Mouse (Mus musculus): ENCODE measurements around the gene Arhgap15. TPM values are rescaled to one million over a fixed set of nuclear protein-coding genes. Genes with fewer than 3 reads are reported as not detected.
A peak's percentile ranks its signal among the peaks of the same experiment; 100 is the strongest.

Gene Arhgap15
- polyA plus RNA-seq, 1 experiment from 2014 or later: 1.1 TPM

DNA sequence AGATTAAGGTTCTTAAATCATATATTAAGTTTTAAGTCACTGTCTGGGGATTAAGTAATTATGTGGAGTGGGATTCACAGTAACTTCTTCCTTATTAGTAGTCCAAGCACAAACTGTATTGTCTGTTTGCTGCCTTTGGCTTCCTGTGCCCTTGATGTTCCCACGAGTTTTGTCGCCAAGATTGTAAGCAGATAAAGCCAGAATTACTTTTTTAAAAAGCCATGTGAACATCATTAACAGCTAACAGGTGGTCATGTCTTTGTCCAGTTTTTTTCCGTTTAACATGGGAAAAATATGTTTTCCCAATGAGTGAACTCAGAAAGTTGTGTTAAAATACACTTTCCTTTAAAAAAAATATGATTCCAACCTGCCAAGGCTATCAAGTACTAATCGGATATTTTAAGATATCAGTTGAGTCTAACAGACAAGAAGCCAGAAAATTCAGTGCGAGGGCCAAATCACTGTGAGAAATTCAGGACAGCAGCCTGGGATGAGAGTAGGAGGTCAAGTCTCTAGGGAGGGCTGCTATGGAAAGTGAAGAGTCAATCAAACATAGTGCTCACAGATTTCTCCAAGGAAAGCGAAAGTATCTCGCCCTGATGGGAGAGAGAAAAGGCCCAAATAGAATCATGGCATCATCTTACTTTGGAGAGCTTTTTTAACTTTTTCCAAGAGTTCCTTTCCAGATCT lies 319.7 kb downstream of the Arhgap15 start:
- Histone ChIP-seq H3K27me3 (no peaks in the 10 kb centered on the region), H3K9me3 (replicated peaks) (no peaks in the 10 kb centered on the region), H3K4me3 (replicated peaks) (no peak overlapping the region), H3K9ac (no peak overlapping the region), H3K4me2 (no peak overlapping the region), H3K27ac (no peak overlapping the region), H3K36me3 (no peaks in the 10 kb centered on the region), H3K4me1 (no peaks in the 10 kb centered on the region)
- no peak for ATAC-seq (replicated peaks; ENCODE audit: low FRiP score)
- WGBS: 81% methylated on average over 7 of the region's 7 CpGs

DNA sequence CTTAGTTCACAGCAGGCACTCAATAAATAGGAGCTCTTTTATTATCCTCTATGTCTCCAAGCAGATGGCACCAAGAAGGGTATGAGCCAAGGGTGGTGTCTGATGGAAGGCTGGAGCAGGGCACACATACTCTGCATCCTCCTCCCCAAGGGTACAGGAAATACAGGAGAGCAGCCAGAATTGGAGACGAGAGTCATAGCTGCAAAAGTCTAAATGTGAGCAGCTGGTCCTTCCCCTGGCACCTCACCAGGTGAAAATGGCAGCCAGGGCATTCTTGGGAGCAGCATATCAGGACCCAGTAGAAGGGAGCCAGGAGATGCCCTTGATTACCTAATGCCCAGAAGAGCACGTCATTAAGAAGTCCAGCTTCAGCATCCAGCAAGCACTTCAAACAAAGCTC lies 320.3 kb downstream of the Arhgap15 start:
- H3K9ac ChIP-seq: no peak overlapping the region
- no peak overlapping the region for H3K4me3 ChIP-seq (replicated peaks)
- no peaks in the 10 kb centered on the region for H3K36me3 ChIP-seq
- no peaks in the 10 kb centered on the region for H3K9me3 ChIP-seq (replicated peaks)
- no peaks in the 10 kb centered on the region for H3K27me3 ChIP-seq
- ATAC-seq (replicated peaks; ENCODE audit: low FRiP score): no peak
- H3K27ac ChIP-seq: no peak overlapping the region
- no peaks in the 10 kb centered on the region for H3K4me1 ChIP-seq
- H3K4me2 ChIP-seq: no peak overlapping the region
- 85% methylated on average over 2 of the region's 2 CpGs for WGBS

DNA sequence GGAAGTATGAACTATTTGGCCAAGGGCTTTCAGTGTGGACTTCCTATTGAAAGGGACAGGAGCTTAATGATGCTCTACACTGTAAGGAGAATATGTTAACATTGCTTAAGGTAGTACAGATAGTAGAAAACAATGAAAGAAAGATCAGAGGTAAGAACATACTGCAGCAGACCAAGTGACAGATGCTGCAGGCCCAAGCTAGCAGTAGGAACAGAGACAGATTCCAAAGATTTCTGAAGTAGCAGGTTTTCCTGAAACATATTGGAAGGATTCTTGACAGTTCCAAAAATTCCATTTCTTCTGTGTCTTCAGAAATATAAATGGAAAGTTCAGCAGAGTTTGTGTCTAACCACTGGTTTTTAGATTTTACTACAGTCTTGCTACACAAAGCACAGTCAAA lies 327.9 kb downstream of the Arhgap15 start:
- Histone ChIP-seq H3K9ac (no peak overlapping the region), H3K36me3 (no peaks in the 10 kb centered on the region), H3K4me3 (replicated peaks) (no peak overlapping the region), H3K27ac (no peak overlapping the region), H3K4me1 (no peaks in the 10 kb centered on the region), H3K27me3 (no peaks in the 10 kb centered on the region), H3K4me2 (no peak overlapping the region), H3K9me3 (replicated peaks) (no peaks in the 10 kb centered on the region)
- ATAC-seq (replicated peaks; ENCODE audit: low FRiP score): no peak

DNA sequence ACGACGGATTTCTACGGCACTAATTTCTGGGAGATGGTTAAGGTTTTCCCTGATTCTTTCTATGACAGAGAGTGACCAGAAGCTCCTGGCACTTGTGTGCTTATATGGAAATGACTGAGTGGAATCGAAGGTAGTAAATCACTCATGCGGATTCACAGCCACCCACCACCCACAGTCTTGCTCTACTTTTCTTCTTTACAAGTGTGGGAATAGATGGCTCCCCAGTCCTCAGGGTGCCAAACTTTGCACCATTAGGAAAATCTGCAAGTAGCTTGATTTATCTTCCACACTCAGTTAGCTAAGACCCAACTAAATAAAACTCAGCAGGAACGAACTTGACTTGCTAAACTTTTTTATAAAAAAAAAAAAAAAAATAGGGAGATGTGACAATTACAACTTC lies 331.9 kb downstream of the Arhgap15 start:
- WGBS: 72% methylated on average over 6 of the region's 6 CpGs
- H3K4me1 ChIP-seq: no peaks in the 10 kb centered on the region
- H3K27ac ChIP-seq: no peak overlapping the region
- ATAC-seq (replicated peaks; ENCODE audit: low FRiP score): no peak
- H3K9me3 ChIP-seq (replicated peaks): no peaks in the 10 kb centered on the region
- H3K4me2 ChIP-seq: no peak overlapping the region
- no peaks in the 10 kb centered on the region for H3K36me3 ChIP-seq
- no peak overlapping the region for H3K4me3 ChIP-seq (replicated peaks)
- H3K27me3 ChIP-seq: no peaks in the 10 kb centered on the region
- H3K9ac ChIP-seq: no peak overlapping the region

DNA sequence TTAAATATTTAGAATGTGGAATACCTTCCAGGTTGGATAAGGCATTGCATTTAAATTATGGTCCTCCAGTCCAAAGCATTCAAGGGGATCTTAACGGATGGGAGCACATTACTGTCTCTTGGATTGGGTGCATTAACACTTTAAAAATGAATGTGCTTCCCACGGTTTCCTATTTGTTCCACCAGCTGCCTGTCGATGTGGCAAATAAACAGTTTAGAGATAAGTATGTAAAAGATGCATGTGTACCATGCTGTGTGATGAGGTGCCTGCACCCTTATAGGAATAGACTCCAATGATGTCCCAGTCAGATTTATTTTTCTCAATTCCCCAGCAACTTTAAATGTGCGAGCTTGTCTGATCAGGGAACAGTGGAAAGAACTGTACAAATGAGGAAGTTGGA lies 332.6 kb downstream of the Arhgap15 start:
- Histone ChIP-seq H3K36me3 (no peaks in the 10 kb centered on the region), H3K4me2 (no peak overlapping the region), H3K9me3 (replicated peaks) (no peaks in the 10 kb centered on the region), H3K27me3 (no peaks in the 10 kb centered on the region), H3K9ac (no peak overlapping the region), H3K27ac (no peak overlapping the region), H3K4me3 (replicated peaks) (no peak overlapping the region), H3K4me1 (no peaks in the 10 kb centered on the region)
- 75% methylated on average over 4 of the region's 4 CpGs for WGBS
- ATAC-seq (replicated peaks; ENCODE audit: low FRiP score): no peak

DNA sequence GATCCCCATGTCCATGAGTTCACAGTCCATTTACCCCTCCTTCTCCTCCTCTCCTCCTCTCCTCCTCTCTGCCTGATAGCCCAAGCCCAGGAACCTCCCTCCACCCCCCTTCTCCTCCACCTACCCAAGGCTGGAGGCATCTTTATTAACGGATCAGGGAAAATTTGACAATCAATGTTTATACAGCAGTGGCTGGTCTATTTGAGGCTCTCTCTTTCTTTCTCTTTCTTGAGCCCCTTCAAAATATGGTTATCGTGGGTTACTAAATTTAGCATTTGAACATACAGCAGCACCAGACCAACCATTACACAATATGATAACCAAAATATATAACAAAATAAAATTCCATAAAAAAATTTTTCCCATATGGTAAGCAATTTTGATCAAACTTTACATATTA lies 335.8 kb downstream of the Arhgap15 start:
- H3K4me1 ChIP-seq: no peaks in the 10 kb centered on the region
- no peaks in the 10 kb centered on the region for H3K27me3 ChIP-seq
- H3K9ac ChIP-seq: no peak overlapping the region
- no peaks in the 10 kb centered on the region for H3K36me3 ChIP-seq
- no peak overlapping the region for H3K27ac ChIP-seq
- H3K4me3 ChIP-seq (replicated peaks): no peak overlapping the region
- no peak overlapping the region for H3K4me2 ChIP-seq
- 70% methylated on average over 2 of the region's 2 CpGs for WGBS
- H3K9me3 ChIP-seq (replicated peaks): no peaks in the 10 kb centered on the region
- no peak for ATAC-seq (replicated peaks; ENCODE audit: low FRiP score)

DNA sequence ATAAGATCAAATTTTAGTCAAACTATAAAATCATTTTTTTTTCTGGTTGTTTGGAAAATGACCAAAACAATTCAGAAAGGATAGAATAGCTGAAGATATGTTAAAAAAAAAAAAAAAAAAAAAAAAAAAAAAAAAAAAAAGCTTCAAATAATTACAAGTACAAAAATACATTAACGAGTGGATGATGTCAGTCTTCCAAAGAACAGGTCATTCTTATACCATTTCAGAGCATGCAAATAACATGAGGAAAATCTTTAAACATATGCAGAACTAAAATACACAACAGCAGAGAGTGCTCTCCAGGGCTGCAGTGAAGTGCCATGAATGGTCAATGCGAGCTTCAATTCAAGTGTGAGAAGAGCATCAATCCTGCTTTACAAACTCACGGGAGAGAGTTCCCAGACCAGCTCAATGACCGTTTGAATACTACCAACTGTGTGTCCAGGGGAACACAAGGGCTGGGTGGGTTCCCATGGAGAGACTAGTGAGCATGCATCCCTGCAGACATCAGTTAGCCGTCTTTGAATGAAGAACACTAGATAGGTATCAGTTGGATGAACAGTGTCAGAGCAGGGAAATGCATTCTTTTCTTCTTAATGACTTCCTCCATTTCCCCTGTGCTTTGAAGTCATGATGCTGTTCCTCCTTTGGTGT lies 337.9 kb downstream of the Arhgap15 start:
- no peak for ATAC-seq (replicated peaks; ENCODE audit: low FRiP score)
- Histone ChIP-seq H3K27ac (no peak overlapping the region), H3K4me3 (replicated peaks) (no peak overlapping the region), H3K9me3 (replicated peaks) (no peaks in the 10 kb centered on the region), H3K9ac (no peak overlapping the region), H3K27me3 (no peaks in the 10 kb centered on the region), H3K36me3 (no peaks in the 10 kb centered on the region), H3K4me1 (no peaks in the 10 kb centered on the region), H3K4me2 (no peak overlapping the region)
- 66% methylated on average over 5 of the region's 5 CpGs for WGBS

DNA sequence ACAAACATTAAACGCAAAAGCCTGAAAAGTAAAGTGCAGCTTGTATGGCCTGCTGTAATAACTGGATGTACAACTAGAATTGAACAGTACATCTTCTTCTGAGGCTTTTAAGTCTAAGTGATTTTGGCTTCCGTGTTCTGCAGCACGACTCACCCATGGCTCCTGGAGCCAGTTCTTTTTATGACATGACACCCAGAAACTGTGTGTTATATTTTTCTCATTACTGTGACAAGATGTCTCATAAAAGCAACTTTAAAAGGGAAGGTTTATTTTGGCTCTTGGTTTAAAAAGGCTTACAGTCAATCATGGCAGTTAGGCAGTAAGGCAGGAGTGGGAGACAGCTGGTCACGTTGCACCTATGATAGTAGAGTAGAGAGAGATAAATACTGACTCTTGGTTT lies 349.9 kb downstream of the Arhgap15 start:
- 62% methylated on average over 4 of the region's 4 CpGs for WGBS
- Histone ChIP-seq H3K4me1 (no peaks in the 10 kb centered on the region), H3K4me3 (replicated peaks) (no peak overlapping the region), H3K36me3 (no peaks in the 10 kb centered on the region), H3K27ac (no peak overlapping the region), H3K4me2 (no peak overlapping the region), H3K9me3 (replicated peaks) (no peaks in the 10 kb centered on the region), H3K27me3 (no peaks in the 10 kb centered on the region), H3K9ac (no peak overlapping the region)
- ATAC-seq (replicated peaks; ENCODE audit: low FRiP score): no peak

DNA sequence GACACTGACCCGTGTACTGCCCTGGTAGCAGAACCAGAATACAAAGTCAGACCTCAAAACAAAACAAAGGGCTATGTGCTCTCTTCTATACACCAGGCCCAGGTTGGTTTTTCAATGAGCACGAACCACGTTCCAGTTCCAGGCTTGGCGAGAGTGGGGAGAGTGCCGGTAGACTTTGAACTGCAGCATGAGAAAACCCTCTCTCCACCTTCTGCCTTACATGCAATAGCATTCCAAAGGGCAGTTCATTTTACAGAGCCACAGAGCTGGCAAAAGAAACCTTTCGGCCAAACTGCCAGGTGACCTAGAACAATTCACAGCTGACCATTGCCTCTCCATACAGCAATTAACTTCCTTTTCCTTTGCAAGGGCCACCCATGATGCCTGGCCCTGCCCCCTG lies 353.7 kb downstream of the Arhgap15 start:
- Histone ChIP-seq H3K9me3 (replicated peaks) (no peaks in the 10 kb centered on the region), H3K36me3 (no peaks in the 10 kb centered on the region), H3K27ac (no peak overlapping the region), H3K9ac (no peak overlapping the region), H3K27me3 (no peaks in the 10 kb centered on the region), H3K4me3 (replicated peaks) (no peak overlapping the region), H3K4me1 (peaks cover 8% of the 10 kb centered on the region), H3K4me2 (no peak overlapping the region)
- no peak for ATAC-seq (replicated peaks; ENCODE audit: low FRiP score)
- 89% methylated on average over 6 of the region's 6 CpGs for WGBS

DNA sequence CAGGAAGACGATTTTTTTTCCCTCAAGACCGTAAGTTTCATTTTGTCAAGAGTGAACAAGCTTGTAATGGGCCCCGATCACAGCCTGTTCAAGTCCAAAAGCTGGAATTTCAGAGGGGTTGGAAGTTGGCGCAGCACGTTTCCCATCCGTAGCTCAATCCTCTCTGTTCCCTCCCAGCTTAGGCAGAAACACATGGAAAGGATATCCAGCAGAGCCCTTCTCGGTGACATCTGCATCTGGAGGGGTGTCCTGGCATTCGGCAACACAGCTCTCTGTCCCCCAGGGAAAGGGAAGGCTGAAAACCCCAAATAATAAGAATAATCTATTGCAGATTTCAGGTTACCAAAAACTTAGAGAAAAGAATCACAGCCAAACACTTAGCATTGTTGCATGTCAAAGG lies 354.7 kb downstream of the Arhgap15 start:
- H3K9me3 ChIP-seq (replicated peaks): no peaks in the 10 kb centered on the region
- H3K27me3 ChIP-seq: no peaks in the 10 kb centered on the region
- WGBS: 82% methylated on average over 8 of the region's 8 CpGs

DNA sequence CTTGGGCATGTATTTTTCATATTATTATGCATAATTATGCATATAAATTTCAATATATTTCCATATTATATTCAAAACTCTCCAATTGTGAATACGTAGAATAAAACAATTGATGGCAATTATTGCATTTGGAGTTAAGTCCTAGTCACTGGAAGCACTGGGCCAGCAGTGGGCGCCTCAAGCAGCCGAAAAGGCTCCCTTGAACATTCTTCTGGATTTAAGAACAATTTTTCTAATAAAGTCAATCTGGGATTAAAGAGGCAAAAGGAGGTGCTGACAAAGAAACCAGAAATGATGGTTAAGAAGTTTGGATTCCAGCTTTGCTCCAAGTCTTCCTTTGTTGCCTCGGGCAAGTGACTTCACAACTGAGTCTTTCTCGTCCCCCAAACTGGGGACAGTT lies 355.1 kb downstream of the Arhgap15 start:
- 78% methylated on average over 5 of the region's 5 CpGs for WGBS

More for the DNA sequence above, 354.7 kb downstream of the Arhgap15 start:
- Histone ChIP-seq H3K4me2 (no peak overlapping the region), H3K9ac (no peak overlapping the region), H3K36me3 (no peaks in the 10 kb centered on the region), H3K27ac (no peak overlapping the region), H3K4me3 (replicated peaks) (no peak overlapping the region), H3K4me1 (peaks cover 8% of the 10 kb centered on the region)
- ATAC-seq (replicated peaks; ENCODE audit: low FRiP score): no peak

DNA sequence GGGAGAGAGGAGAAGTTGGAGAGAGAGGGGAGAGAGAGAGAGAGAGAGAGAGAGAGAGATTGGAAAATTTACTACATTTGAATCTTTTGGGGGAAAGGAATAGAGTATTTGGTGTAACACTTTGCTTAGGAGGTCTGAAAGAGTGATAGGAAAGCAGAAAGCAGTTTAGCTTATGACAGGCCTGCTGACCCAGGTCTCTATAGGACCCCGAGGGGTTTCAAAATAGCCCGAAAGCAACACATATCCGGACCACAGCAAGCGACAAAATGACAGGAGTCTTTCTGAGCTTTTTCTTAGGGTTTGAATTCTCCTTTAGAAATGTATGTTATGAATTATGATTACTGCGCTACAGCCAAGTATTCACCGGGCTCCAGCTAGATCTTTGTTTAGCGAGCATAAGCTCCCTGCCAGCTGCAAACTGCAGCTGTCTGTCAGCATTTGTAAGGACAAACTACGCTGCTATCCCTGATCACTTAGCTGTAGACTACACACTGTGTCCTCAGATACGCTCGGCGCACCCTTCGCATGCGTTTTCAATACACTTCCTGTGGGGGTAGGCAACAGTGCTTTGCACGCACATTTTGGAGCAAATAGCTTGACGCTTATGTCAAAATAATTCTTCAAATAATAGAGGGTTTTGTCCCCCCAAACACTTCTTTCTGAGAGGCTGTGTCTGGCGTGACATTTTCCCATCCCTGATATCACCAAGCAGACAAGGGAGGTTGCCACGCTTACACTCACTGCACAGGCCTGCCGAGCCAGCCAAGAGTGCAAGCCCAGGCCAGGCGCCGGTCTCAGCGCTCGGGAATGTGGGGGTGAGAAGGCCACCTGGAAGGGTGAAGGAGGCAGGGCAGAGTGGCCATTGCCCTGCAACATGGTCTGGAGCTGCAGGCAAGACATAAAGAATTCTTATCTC lies 355.9 kb downstream of the Arhgap15 start:
- Histone ChIP-seq H3K9me3 (replicated peaks) (no peaks in the 10 kb centered on the region), H3K9ac (no peak overlapping the region), H3K4me3 (replicated peaks) (no peak overlapping the region), H3K27ac (peak overlapping the region; percentile 85), H3K27me3 (no peaks in the 10 kb centered on the region), H3K36me3 (no peaks in the 10 kb centered on the region), H3K4me1 (peaks cover 8% of the 10 kb centered on the region), H3K4me2 (no peak overlapping the region)
- WGBS: 51% methylated on average over 22 of the region's 22 CpGs
- peak; percentile 85; the same call in 1 of the 2 replicates for ATAC-seq (replicated peaks; ENCODE audit: low FRiP score)

More for the DNA sequence above, 355.1 kb downstream of the Arhgap15 start:
- H3K27ac ChIP-seq: peak overlapping the region; percentile 85
- H3K36me3 ChIP-seq: no peaks in the 10 kb centered on the region
- H3K9ac ChIP-seq: no peak overlapping the region
- ATAC-seq (replicated peaks; ENCODE audit: low FRiP score): no peak
- no peak overlapping the region for H3K4me2 ChIP-seq
- H3K9me3 ChIP-seq (replicated peaks): no peaks in the 10 kb centered on the region
- H3K4me3 ChIP-seq (replicated peaks): no peak overlapping the region
- H3K4me1 ChIP-seq: peaks cover 8% of the 10 kb centered on the region
- H3K27me3 ChIP-seq: no peaks in the 10 kb centered on the region
